Mouse (Mus musculus): ENCODE results near the gene Actr2. TPM values are rescaled to one million over a fixed set of nuclear protein-coding genes. Genes with fewer than 3 reads are reported as not detected.

Actr2 gene
- polyA plus RNA-seq, 1 experiment, result 30.2 TPM

- Histone ChIP-seq H3ac (ENCODE audit: control insufficient read depth, insufficient read length) (no peak overlapping the region), H3K4me2 (ENCODE audit: low read depth) (peak overlapping the region; percentile 83), H3K27me3 (ENCODE audit: control insufficient read depth, insufficient read depth, insufficient read length) (no peaks in the 10 kb centered on the region), H3K4me3 (no peak overlapping the region), H3K79me2 (ENCODE audit: control insufficient read depth, insufficient read depth) (peaks cover 97% of the 10 kb centered on the region), H3K36me3 (ENCODE audit: control insufficient read depth, insufficient read depth) (no peaks in the 10 kb centered on the region)
- TF ChIP-seq TCF3 (IDR thresholded peaks at IDR 0.05; ENCODE audit: insufficient read length, low read depth) (no peak), SRF (IDR thresholded peaks at IDR 0.05; ENCODE audit: control insufficient read depth, insufficient read length, low read depth) (no peak), E2F4 (IDR thresholded peaks at IDR 0.05; ENCODE audit: insufficient read depth) (no peak), TCF12 (IDR thresholded peaks at IDR 0.05; ENCODE audit: insufficient read depth, poor library complexity, severe bottlenecking) (no peak), MYOG (IDR thresholded peaks at IDR 0.05; ENCODE audit: control insufficient read depth in 1 of 3, insufficient read depth in 1 of 3, insufficient read length in 2 of 3, low read depth in 2 of 3) (no peak), POLR2A (IDR thresholded peaks at IDR 0.05; ENCODE audit: insufficient read length, low read depth) (no peak)
Measured at GRCm38 (mm10) chr11:20106946-20107345, 5.8 kb downstream of the Actr2 start.

GRCm38 (mm10) chr11:20103949-20104348, 8.8 kb downstream of the Actr2 start:
- H3K36me3 ChIP-seq (ENCODE audit: control insufficient read depth, insufficient read depth), result peaks cover 19% of the 10 kb centered on the region
- no peak overlapping the region for H3K4me2 ChIP-seq (ENCODE audit: low read depth)
- H3K4me3 ChIP-seq, result no peak overlapping the region
- TF ChIP-seq E2F4 (IDR thresholded peaks at IDR 0.05; ENCODE audit: insufficient read depth) (no peak), POLR2AphosphoS2 (IDR thresholded peaks at IDR 0.05; ENCODE audit: insufficient read length, low read depth) (no peak), TCF3 (IDR thresholded peaks at IDR 0.05; ENCODE audit: insufficient read length, low read depth) (no peak), SRF (IDR thresholded peaks at IDR 0.05; ENCODE audit: control insufficient read depth, insufficient read length, low read depth) (no peak), POLR2A (IDR thresholded peaks at IDR 0.05; ENCODE audit: insufficient read length, low read depth) (no peak), REST (IDR thresholded peaks at IDR 0.05; ENCODE audit: insufficient read depth, insufficient read length) (no peak), CEBPB (IDR thresholded peaks at IDR 0.05; ENCODE audit: insufficient read depth, poor library complexity, severe bottlenecking) (no peak), USF1 (IDR thresholded peaks at IDR 0.05; ENCODE audit: low read depth) (no peak), MYOD1 (IDR thresholded peaks at IDR 0.05; ENCODE audit: control insufficient read depth in 1 of 3, insufficient read length in 2 of 3, low read depth in 2 of 3) (no peak), MYOG (IDR thresholded peaks at IDR 0.05; ENCODE audit: control insufficient read depth in 1 of 3, insufficient read depth in 1 of 3, insufficient read length in 2 of 3, low read depth in 2 of 3) (no peak)
- H3ac ChIP-seq (ENCODE audit: control insufficient read depth, insufficient read length), result no peak overlapping the region
- no peaks in the 10 kb centered on the region for H3K27me3 ChIP-seq (ENCODE audit: control insufficient read depth, insufficient read depth, insufficient read length)
- H3K79me2 ChIP-seq (ENCODE audit: control insufficient read depth, insufficient read depth), result peaks cover 96% of the 10 kb centered on the region

- H3K36me3 ChIP-seq (ENCODE audit: control insufficient read depth, insufficient read depth), result peaks cover 22% of the 10 kb centered on the region
- peaks cover 39% of the 10 kb centered on the region for H3K79me2 ChIP-seq (ENCODE audit: control insufficient read depth, insufficient read depth)
- H3K4me3 ChIP-seq, result no peak overlapping the region
- TF ChIP-seq REST (IDR thresholded peaks at IDR 0.05; ENCODE audit: insufficient read depth, insufficient read length) (no peak), CEBPB (IDR thresholded peaks at IDR 0.05; ENCODE audit: insufficient read depth, poor library complexity, severe bottlenecking) (0 out of 2 replicates have a peak, but pooled peaks have one; percentile 38), USF1 (IDR thresholded peaks at IDR 0.05; ENCODE audit: low read depth) (no peak), MAX (IDR thresholded peaks at IDR 0.05; ENCODE audit: low read depth) (no peak), MYOD1 (IDR thresholded peaks at IDR 0.05; ENCODE audit: control insufficient read depth in 1 of 3, insufficient read length in 2 of 3, low read depth in 2 of 3) (no peak)
- peak overlapping the region; percentile 25 for H3K4me2 ChIP-seq (ENCODE audit: low read depth)
- H3K27me3 ChIP-seq (ENCODE audit: control insufficient read depth, insufficient read depth, insufficient read length), result no peaks in the 10 kb centered on the region
- no peak overlapping the region for H3ac ChIP-seq (ENCODE audit: control insufficient read depth, insufficient read length)
Measured at GRCm38 (mm10) chr11:20086306-20086705, 26.4 kb downstream of the Actr2 start.

DNA sequence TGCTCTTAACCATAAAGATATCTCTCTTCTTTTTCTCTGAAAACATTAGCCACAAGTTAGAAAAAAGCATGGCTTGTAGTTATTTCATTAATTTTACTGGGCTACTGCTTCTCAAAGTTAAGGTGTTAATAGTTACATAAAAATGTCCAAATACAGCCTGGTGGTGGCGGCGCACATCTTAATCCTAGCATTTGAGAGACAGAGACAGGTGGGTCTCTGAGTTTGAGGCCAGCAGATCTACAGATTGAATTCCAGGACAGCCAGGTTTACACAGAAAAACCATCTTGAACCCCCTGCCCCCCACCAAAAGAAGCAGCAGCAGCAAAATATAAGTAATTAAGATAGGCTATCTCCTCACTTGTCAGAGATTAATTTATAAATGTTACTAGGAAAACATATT, 27.1 kb downstream of the Actr2 start:
- Histone ChIP-seq H3K79me2 (ENCODE audit: control insufficient read depth, insufficient read depth) (peaks cover 38% of the 10 kb centered on the region), H3K27me3 (ENCODE audit: control insufficient read depth, insufficient read depth, insufficient read length) (no peaks in the 10 kb centered on the region), H3K4me2 (ENCODE audit: low read depth) (peak overlapping the region; percentile 12), H3ac (ENCODE audit: control insufficient read depth, insufficient read length) (no peak overlapping the region), H3K36me3 (ENCODE audit: control insufficient read depth, insufficient read depth) (peaks cover 28% of the 10 kb centered on the region), H3K4me3 (no peak overlapping the region)
- TF ChIP-seq MAX (IDR thresholded peaks at IDR 0.05; ENCODE audit: low read depth) (no peak), MYOD1 (IDR thresholded peaks at IDR 0.05; ENCODE audit: control insufficient read depth in 1 of 3, insufficient read length in 2 of 3, low read depth in 2 of 3) (peak in 2 of 3 experiments; percentile 80 to 86), TCF12 (IDR thresholded peaks at IDR 0.05; ENCODE audit: insufficient read depth, poor library complexity, severe bottlenecking) (peak; percentile 11)

DNA sequence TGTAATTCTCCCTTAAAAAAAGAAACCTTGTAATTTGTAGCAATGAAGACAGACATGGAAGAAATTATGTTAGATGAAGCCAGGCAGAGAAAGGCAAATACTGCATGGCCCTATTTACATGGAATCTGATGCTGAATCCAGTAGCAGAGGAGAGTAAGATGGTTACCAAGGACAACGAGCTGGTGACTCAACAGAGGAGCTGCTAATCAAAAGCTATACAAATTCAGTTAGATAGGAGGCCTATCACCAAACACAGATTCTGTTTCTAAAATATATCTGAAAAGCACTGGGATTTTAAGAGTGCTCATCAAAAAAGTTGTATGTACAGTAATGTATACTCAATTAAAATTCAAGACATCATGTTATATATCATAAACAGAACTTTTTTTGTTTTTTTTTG, 37.3 kb downstream of the Actr2 start:
- Histone ChIP-seq H3K4me2 (ENCODE audit: low read depth) (no peak overlapping the region), H3K27me3 (ENCODE audit: control insufficient read depth, insufficient read depth, insufficient read length) (no peaks in the 10 kb centered on the region), H3K4me3 (no peak overlapping the region), H3K36me3 (ENCODE audit: control insufficient read depth, insufficient read depth) (peaks cover 76% of the 10 kb centered on the region), H3ac (ENCODE audit: control insufficient read depth, insufficient read length) (no peak overlapping the region), H3K79me2 (ENCODE audit: control insufficient read depth, insufficient read depth) (peaks cover 14% of the 10 kb centered on the region)
- no peak for TF ChIP-seq MYOG (IDR thresholded peaks at IDR 0.05; ENCODE audit: control insufficient read depth in 1 of 3, insufficient read depth in 1 of 3, insufficient read length in 2 of 3, low read depth in 2 of 3)
- TF ChIP-seq TCF3 (IDR thresholded peaks at IDR 0.05; ENCODE audit: insufficient read length, low read depth), result no peak
- TF ChIP-seq E2F4 (IDR thresholded peaks at IDR 0.05; ENCODE audit: insufficient read depth), result no peak

- H3K36me3 ChIP-seq (ENCODE audit: control insufficient read depth, insufficient read depth), result peaks cover 67% of the 10 kb centered on the region
Measured at GRCm38 (mm10) chr11:20072826-20073225, 39.9 kb downstream of the Actr2 start.

More at GRCm38 (mm10) chr11:20072826-20073225, 39.9 kb downstream of the Actr2 start:
- no peak overlapping the region for H3K4me3 ChIP-seq
- H3K27me3 ChIP-seq (ENCODE audit: control insufficient read depth, insufficient read depth, insufficient read length), result no peaks in the 10 kb centered on the region
- H3ac ChIP-seq (ENCODE audit: control insufficient read depth, insufficient read length), result no peak overlapping the region
- no peak overlapping the region for H3K4me2 ChIP-seq (ENCODE audit: low read depth)
- TF ChIP-seq E2F4 (IDR thresholded peaks at IDR 0.05; ENCODE audit: insufficient read depth), result no peak
- no peak for TF ChIP-seq REST (IDR thresholded peaks at IDR 0.05; ENCODE audit: insufficient read depth, insufficient read length)
- TF ChIP-seq MYOD1 (IDR thresholded peaks at IDR 0.05; ENCODE audit: control insufficient read depth in 1 of 3, insufficient read length in 2 of 3, low read depth in 2 of 3), result no peak
- TF ChIP-seq CEBPB (IDR thresholded peaks at IDR 0.05; ENCODE audit: insufficient read depth, poor library complexity, severe bottlenecking), result no peak
- TF ChIP-seq USF1 (IDR thresholded peaks at IDR 0.05; ENCODE audit: low read depth), result no peak
- TF ChIP-seq TCF12 (IDR thresholded peaks at IDR 0.05; ENCODE audit: insufficient read depth, poor library complexity, severe bottlenecking), result no peak
- TF ChIP-seq POLR2AphosphoS2 (IDR thresholded peaks at IDR 0.05; ENCODE audit: insufficient read length, low read depth), result no peak
- no peak for TF ChIP-seq MAX (IDR thresholded peaks at IDR 0.05; ENCODE audit: low read depth)
- no peak for TF ChIP-seq SRF (IDR thresholded peaks at IDR 0.05; ENCODE audit: control insufficient read depth, insufficient read length, low read depth)
- TF ChIP-seq POLR2A (IDR thresholded peaks at IDR 0.05; ENCODE audit: insufficient read length, low read depth), result no peak
- no peak for TF ChIP-seq TCF3 (IDR thresholded peaks at IDR 0.05; ENCODE audit: insufficient read length, low read depth)
- no peak for TF ChIP-seq MYOG (IDR thresholded peaks at IDR 0.05; ENCODE audit: control insufficient read depth in 1 of 3, insufficient read depth in 1 of 3, insufficient read length in 2 of 3, low read depth in 2 of 3)
- peaks cover 20% of the 10 kb centered on the region for H3K79me2 ChIP-seq (ENCODE audit: control insufficient read depth, insufficient read depth)

Measured in myocyte (in vitro differentiated cells).